Mouse (Mus musculus) granulocyte monocyte progenitor cell, adult 5-6 weeks (primary cell): ENCODE data around the gene Gba2. TPM values are rescaled to one million over a fixed set of nuclear protein-coding genes. Genes with fewer than 3 reads are reported as not detected.

Experiments used
- total RNA-seq, 2 experiments: library from RNA; stranded (forward) in 1 of 2; stranded (reverse) in 1 of 2; fragments of 200-712, 200-1000 nt in 1 of 2; fragments of >200 nt in 1 of 2; fragmentation: Nextera tagmentation in 1 of 2; gene quantifications; 2 replicates each; pipeline ENCODE4 v1.2.3; 2014 to 2017

The Gba2 gene
- total RNA-seq, 2 experiments from 2014 or later: 8.4 to 10.6 TPM

Other genes starting within 250 kb of the Gba2 start
- 1.3 and 2.9 TPM in 2 replicates for gene Rusc2, start 196.9 kb downstream of the Gba2 start, total RNA-seq (2014; fragmentation: Nextera tagmentation)
- 1.7 and 1.9 TPM in 2 replicates for gene Rusc2, start 196.9 kb downstream of the Gba2 start, total RNA-seq (2017)
- gene Fam166b, start 149.7 kb downstream of the Gba2 start, total RNA-seq (2014; fragmentation: Nextera tagmentation): not detected in 2 replicates
- not detected in 2 replicates for gene Fam166b, start 149.7 kb downstream of the Gba2 start, total RNA-seq (2017)
- gene Tesk1, start 136.9 kb downstream of the Gba2 start, total RNA-seq (2014; fragmentation: Nextera tagmentation): 6.9 and 24.2 TPM in 2 replicates
- gene Tesk1, start 136.9 kb downstream of the Gba2 start, total RNA-seq (2017): 5.9 and 7.4 TPM in 2 replicates
- gene Cd72, start 124.2 kb downstream of the Gba2 start, total RNA-seq (2014; fragmentation: Nextera tagmentation): 7.7 and 11.1 TPM in 2 replicates
- gene Cd72, start 124.2 kb downstream of the Gba2 start, total RNA-seq (2017): 7.0 and 9.1 TPM in 2 replicates
- not detected in 2 replicates for gene Sit1, start 95.1 kb downstream of the Gba2 start, total RNA-seq (2014; fragmentation: Nextera tagmentation)
- not detected in 2 replicates for gene Sit1, start 95.1 kb downstream of the Gba2 start, total RNA-seq (2017)
- 28.2 and 44.7 TPM in 2 replicates for gene Ccdc107, start 86.0 kb downstream of the Gba2 start, total RNA-seq (2014; fragmentation: Nextera tagmentation)
- 48.0 and 56.1 TPM in 2 replicates for gene Ccdc107, start 86.0 kb downstream of the Gba2 start, total RNA-seq (2017)
- 52.0 and 55.5 TPM in 2 replicates for gene Arhgef39, start 79.2 kb downstream of the Gba2 start, total RNA-seq (2014; fragmentation: Nextera tagmentation)
- gene Arhgef39, start 79.2 kb downstream of the Gba2 start, total RNA-seq (2017): 63.7 and 81.2 TPM in 2 replicates
- gene Car9, start 71.9 kb downstream of the Gba2 start, total RNA-seq (2014; fragmentation: Nextera tagmentation): 11.6 and 16.9 TPM in 2 replicates
- gene Car9, start 71.9 kb downstream of the Gba2 start, total RNA-seq (2017): 4.1 and 7.6 TPM in 2 replicates
- gene Tpm2, start 55.1 kb downstream of the Gba2 start, total RNA-seq (2014; fragmentation: Nextera tagmentation): 1.6 and 3.8 TPM in 2 replicates
- gene Tpm2, start 55.1 kb downstream of the Gba2 start, total RNA-seq (2017): 2.5 and 5.2 TPM in 2 replicates
- 10.5 and 13.4 TPM in 2 replicates for gene Creb3, start 16.5 kb downstream of the Gba2 start, total RNA-seq (2014; fragmentation: Nextera tagmentation)
- gene Creb3, start 16.5 kb downstream of the Gba2 start, total RNA-seq (2017): 24.9 and 25.7 TPM in 2 replicates
- gene Tln1, start 16.2 kb downstream of the Gba2 start, total RNA-seq (2014; fragmentation: Nextera tagmentation): 167 and 198 TPM in 2 replicates
- 251 and 299 TPM in 2 replicates for gene Tln1, start 16.2 kb downstream of the Gba2 start, total RNA-seq (2017)
- gene Rgp1, start 158 bp downstream of the Gba2 start, total RNA-seq (2014; fragmentation: Nextera tagmentation): 28.1 and 30.8 TPM in 2 replicates
- gene Rgp1, start 158 bp downstream of the Gba2 start, total RNA-seq (2017): 9.9 and 10.9 TPM in 2 replicates
- gene Msmp, start 5.6 kb upstream of the Gba2 start, total RNA-seq (2014; fragmentation: Nextera tagmentation): not detected in 2 replicates
- gene Msmp, start 5.6 kb upstream of the Gba2 start, total RNA-seq (2017): not detected in 2 replicates
- gene Npr2, start 53.1 kb upstream of the Gba2 start, total RNA-seq (2014; fragmentation: Nextera tagmentation): 0.64 TPM in 1 of 2 replicates, not detected in the other
- gene Npr2, start 53.1 kb upstream of the Gba2 start, total RNA-seq (2017): 0.31 and 0.56 TPM in 2 replicates
- gene Spag8, start 74.7 kb upstream of the Gba2 start, total RNA-seq (2014; fragmentation: Nextera tagmentation): 1.3 TPM in 1 of 2 replicates, not detected in the other
- gene Spag8, start 74.7 kb upstream of the Gba2 start, total RNA-seq (2017): not detected in 2 replicates
- 58.6 and 78.3 TPM in 2 replicates for gene Hint2, start 77.6 kb upstream of the Gba2 start, total RNA-seq (2014; fragmentation: Nextera tagmentation)
- 55.1 and 63.3 TPM in 2 replicates for gene Hint2, start 77.6 kb upstream of the Gba2 start, total RNA-seq (2017)
- 1.9 and 4.9 TPM in 2 replicates for gene Tmem8b, start 90.1 kb upstream of the Gba2 start, total RNA-seq (2014; fragmentation: Nextera tagmentation)
- 0.46 and 0.52 TPM in 2 replicates for gene Tmem8b, start 90.1 kb upstream of the Gba2 start, total RNA-seq (2017)
- gene Fam221b, start 90.3 kb upstream of the Gba2 start, total RNA-seq (2014; fragmentation: Nextera tagmentation): not detected in 2 replicates
- 0.34 and 0.36 TPM in 2 replicates for gene Fam221b, start 90.3 kb upstream of the Gba2 start, total RNA-seq (2017)
- gene Olfr70, start 121.9 kb upstream of the Gba2 start, total RNA-seq (2014; fragmentation: Nextera tagmentation): not detected in 2 replicates
- gene Olfr70, start 121.9 kb upstream of the Gba2 start, total RNA-seq (2017): not detected in 2 replicates
- gene Olfr71, start 131.4 kb upstream of the Gba2 start, total RNA-seq (2014; fragmentation: Nextera tagmentation): not detected in 2 replicates
- gene Olfr71, start 131.4 kb upstream of the Gba2 start, total RNA-seq (2017): not detected in 2 replicates
- not detected in 2 replicates for gene Hrct1, start 148.3 kb upstream of the Gba2 start, total RNA-seq (2014; fragmentation: Nextera tagmentation)
- not detected in 2 replicates for gene Hrct1, start 148.3 kb upstream of the Gba2 start, total RNA-seq (2017)
- gene Spaar, start 151.2 kb upstream of the Gba2 start, total RNA-seq (2014; fragmentation: Nextera tagmentation): not detected in 2 replicates
- gene Spaar, start 151.2 kb upstream of the Gba2 start, total RNA-seq (2017): not detected in 2 replicates
- not detected in 2 replicates for gene Olfr159, start 192.1 kb upstream of the Gba2 start, total RNA-seq (2014; fragmentation: Nextera tagmentation)
- not detected in 2 replicates for gene Olfr159, start 192.1 kb upstream of the Gba2 start, total RNA-seq (2017)
- gene Olfr156, start 245.0 kb upstream of the Gba2 start, total RNA-seq (2014; fragmentation: Nextera tagmentation): not detected in 2 replicates
- gene Olfr156, start 245.0 kb upstream of the Gba2 start, total RNA-seq (2017): not detected in 2 replicates